Mouse (Mus musculus) gastrocnemius, adult 2 months (tissue): ENCODE measurements around the gene Rasgef1b. TPM values are rescaled to one million over a fixed set of nuclear protein-coding genes. Genes with fewer than 3 reads are reported as not detected.
"Not testable (repeated sequence)": the region's sequence is repeated elsewhere in the genome, so short reads cannot be mapped to it uniquely, and the experiment has no call there.

ENCODE experiments used
- DNase-seq: peaks from one replicate; pipeline ENCODE4 v3.0.0; 2022
- H3K27ac ChIP-seq: fragments of 200-600 bp; 2 replicates; pipeline ENCODE4 v1.8.1; 2022; ENCODE audit warnings: mild to moderate bottlenecking
- H3K4me3 ChIP-seq: fragments of 200-600 bp; 2 replicates; pipeline ENCODE4 v1.8.1; 2022; ENCODE audit warnings: mild to moderate bottlenecking, moderate library complexity
- CTCF ChIP-seq: fragments of 200-600 bp; IDR thresholded peaks from 2 replicates; pipeline ENCODE4 v1.8.1; 2022; ENCODE audit warnings: antibody characterized with exemption, mild to moderate bottlenecking, moderate library complexity
- intact Hi-C: fragments of 180-260 bp; cut with DNase I; formaldehyde crosslinking; loops from one replicate; pipeline ENCODE4 v1.15.1; 2025
- total RNA-seq, 2 experiments: library from RNA; stranded (reverse); gene quantifications; 2 replicates each; pipeline ENCODE4 v1.2.3; 2021

Gene Rasgef1b
- total RNA-seq, 2 experiments from 2014 or later, result 0.26 to 0.47 TPM

DNA sequence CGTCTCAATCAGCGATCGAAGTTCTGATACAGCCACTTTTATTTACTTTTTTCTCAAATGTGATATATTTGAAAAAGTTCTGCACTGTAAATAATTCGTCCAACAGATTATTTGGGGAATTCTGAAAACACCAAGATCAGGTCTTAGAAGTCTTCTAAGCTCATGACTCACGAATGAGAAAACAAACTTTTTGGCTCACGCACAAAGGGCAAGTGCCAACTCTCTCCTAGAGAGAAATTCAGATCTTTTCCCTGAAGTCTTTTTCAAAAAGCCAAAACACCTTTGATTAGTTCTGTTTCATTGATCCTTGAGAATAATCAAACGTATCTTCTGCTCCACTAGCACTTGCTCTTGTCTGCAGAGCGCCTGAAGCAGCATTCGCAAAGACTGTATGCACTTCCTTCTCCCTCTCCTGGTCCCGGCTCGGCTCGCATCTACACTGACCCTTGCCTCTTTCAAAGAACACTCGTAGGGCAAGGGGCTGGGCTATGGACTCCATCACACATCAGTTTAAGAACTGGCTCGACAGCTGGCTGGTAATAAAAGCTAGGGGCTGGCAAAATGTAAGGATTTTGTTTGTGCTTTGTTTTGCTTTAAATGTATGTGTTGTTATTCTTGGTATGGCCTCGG is 504.9 kb downstream of the Rasgef1b start:
- DNase-seq, result peak; percentile 29
- TF ChIP-seq CTCF, result no peak
- no peak overlapping the region for H3K4me3 ChIP-seq
- no peak overlapping the region for H3K27ac ChIP-seq
- intact Hi-C loops, result no loop called here

DNA sequence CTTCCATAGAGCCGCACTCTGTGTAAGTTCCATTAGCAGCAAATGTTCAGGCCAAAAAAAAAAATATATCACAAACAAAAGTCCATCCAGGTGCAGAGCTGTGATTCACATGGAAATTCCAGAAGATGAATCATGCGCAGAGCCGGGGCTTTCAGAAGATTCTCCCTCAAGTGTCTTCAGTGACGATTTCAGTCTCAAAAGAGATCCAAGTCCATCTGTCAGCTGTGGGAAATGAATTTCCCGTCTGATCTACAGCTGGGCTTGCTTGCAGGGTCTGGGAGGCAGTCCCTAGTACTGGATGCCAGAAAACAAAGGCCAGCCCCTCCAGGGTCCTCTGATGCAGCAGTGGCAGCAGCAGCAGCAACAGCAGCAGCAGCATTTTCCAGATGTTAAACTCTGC is 510.5 kb downstream of the Rasgef1b start:
- peak; percentile 46 for DNase-seq
- Histone ChIP-seq H3K27ac (peak overlapping the region; percentile 48; the same call in 1 of the 2 replicates), H3K4me3 (no peak overlapping the region)
- TF ChIP-seq CTCF, result no peak
- intact Hi-C loops, result no loop called here

DNA sequence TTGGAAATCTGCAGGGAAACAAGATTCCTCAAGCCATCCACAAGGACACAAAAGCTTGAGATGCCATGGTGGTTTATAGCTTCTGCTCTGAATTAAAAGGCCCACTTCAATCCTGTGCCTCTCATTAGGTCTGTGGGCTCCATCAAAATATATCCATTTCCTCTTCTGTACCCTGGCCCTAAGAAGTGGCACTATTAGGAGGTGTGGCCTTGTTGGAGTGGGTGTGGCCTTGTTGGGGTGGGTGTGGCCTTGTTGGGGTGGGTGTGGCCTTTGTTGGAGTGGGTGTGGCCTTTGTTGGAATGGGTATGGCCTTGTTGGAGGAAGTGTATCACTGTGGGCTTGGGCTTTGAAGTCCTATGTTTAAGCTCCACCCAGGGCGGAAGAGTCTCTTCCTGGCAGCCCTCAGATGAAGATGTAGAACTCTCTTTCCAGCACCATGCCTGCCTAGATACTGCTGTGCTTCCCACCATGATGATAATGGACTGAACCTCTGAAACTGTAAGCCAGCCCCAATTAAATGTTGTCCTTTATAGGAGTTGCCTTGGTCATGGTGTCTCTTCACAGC is 512.2 kb downstream of the Rasgef1b start:
- intact Hi-C loops, H3K27ac ChIP-seq, DNase-seq, H3K4me3 ChIP-seq: not testable (repeated sequence)

DNA sequence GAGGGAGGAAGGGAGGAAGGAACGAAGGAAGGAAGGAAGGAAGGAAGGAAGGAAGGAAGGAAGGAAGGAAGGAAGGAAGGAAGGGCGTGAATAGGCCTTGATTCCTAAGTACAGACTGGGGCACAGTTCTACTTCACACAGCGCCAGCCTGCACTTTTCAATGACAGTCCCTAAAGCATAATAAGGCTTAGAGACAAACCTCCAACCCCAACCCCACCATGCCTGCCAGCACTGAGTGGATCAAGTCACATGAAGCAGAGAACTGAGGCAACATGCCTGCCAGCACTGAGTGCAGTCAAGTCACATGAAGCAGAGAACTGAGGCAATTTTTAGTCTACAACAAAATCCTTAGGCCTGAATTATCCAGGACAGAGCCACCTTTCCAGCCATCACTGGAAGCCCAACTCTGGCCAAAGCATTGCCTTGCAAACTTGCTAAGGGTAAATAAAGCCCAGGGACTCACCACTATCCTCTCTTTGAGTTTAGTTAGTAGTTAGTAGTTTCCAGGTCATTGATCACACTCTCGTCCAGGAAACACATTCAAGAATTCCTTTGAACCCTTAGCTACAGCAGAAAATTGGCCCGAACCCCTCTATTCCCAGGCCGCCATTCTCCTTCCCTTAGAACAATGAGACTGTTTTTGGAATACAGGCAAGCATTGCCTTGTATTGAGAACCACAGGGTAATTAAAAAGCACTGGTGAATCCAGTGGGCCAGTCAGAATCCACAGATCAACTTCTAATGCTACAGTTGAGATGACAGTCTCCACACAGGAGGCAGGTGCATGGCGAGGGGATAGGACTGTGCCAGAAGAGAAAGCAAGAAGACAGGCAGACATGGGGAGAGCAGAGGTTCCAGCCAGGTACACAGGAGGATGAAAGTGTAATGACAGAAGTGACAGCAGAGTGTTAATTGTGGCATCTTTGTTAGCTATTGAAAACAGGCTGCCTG is 513.4 kb downstream of the Rasgef1b start:
- TF ChIP-seq CTCF, result no peak
- Histone ChIP-seq H3K4me3 (no peak overlapping the region), H3K27ac (no peak overlapping the region)
- intact Hi-C loops, result no loop called here
- no peak for DNase-seq

DNA sequence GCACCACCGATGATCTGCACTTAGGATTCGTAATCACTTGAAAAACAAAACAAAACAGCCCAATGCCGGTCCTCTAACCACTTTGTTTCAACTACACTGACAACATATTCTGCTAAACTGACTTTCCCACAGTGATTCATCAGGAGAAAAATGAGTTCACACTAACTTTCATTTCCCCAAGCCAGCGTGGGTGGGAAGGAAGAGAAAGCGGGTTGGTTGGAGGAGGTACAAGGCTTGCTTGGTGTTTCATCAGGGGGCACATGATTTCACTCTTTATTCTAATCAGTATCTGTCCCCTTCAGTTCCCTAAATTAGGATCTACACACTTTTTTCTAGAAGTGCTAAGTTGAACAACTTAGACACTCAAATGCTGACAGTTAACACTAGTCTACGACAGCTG is 514.5 kb downstream of the Rasgef1b start:
- no peak overlapping the region for H3K27ac ChIP-seq
- no peak for TF ChIP-seq CTCF
- no peak for DNase-seq
- intact Hi-C loops, result no loop called here
- H3K4me3 ChIP-seq, result no peak overlapping the region

DNA sequence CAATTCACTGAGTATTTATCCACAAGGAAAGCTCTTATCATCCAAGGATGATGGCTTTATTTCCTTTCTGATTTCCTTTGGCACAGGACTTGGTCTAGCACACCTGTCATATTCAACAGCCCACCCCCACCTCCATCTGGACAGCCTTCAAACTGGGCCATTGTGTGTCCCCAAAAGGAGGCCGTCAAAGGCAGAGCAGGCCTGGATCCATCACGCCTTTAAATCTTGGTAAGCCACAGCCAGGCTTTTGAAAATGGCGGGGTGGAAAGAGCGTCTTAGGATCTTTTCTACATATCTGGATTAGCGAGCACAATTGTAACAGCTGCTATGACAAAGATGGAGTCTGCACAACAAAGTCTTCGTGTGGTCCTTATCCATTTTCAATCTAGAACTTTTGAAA is 515.7 kb downstream of the Rasgef1b start:
- no peak overlapping the region for H3K4me3 ChIP-seq
- intact Hi-C loops, result no loop called here
- no peak for DNase-seq
- no peak overlapping the region for H3K27ac ChIP-seq
- TF ChIP-seq CTCF, result no peak

DNA sequence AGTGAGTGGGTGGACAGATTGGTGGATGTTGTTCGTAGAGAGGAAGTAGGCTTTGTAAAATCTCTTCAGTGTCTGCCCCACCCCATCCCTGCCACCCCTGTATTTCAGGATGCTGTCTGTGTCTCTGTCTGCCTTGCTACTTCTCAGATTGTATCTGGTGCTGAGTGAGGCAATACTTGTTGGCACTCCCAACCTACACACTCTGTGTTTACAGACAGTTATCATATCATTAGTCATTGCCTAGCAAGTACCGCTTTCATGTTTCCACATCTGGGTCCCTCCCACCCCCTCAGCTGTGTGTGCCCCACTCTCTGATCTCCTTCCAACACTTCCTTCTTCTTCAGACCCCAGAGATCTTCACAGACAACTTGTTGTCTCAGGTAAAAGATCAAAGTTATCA is 525.4 kb downstream of the Rasgef1b start:
- Histone ChIP-seq H3K4me3 (no peak overlapping the region), H3K27ac (no peak overlapping the region)
- TF ChIP-seq CTCF, result no peak
- intact Hi-C loops, result loop anchor here (5.0 kb wide), 2 partner anchors 374 to 694 kb away; no protein-coding TSS in a partner anchor
- no peak for DNase-seq

DNA sequence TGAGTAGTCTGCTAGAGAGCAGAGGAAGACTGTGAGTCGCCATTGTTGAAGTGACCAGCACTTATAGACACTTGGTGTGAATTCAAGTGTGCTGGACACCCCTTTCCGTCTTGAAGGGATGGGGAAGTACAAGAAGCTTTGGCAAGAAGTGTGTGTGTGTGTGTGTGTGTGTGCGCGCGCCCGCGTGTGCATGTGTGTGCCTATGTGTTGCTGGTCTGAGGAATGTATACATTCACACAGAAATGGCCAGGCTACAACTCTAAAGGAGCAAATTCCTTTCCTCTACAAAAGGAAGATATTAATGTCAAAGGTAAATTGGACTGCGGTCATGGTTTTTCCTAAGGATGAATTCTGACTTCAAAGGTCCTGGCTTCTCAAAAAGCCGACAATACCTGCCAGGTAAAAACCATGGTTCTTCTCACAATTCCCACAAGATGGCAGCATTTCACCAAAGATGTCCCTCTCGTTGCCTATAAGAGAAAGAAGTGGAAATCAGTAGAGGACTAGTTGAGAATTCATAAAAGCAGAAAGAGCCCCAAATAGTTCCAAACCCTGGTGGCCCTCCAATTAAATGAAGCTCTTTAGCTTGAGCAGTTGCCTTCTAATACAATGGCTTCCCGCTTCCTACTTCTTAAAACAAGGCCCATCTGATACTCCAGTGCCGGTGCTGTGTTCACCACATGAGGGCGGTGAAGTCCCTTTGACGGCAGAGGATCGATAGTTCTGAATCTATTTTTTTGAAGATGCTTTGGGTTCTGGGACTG is 526.6 kb downstream of the Rasgef1b start:
- H3K27ac ChIP-seq, result no peak overlapping the region
- peak; percentile 26 for DNase-seq
- intact Hi-C loops, result loop anchor here (5.0 kb wide), 2 partner anchors 375 to 695 kb away; no protein-coding TSS in a partner anchor
- TF ChIP-seq CTCF, result peak; percentile 68
- H3K4me3 ChIP-seq, result peak overlapping the region; percentile 51

DNA sequence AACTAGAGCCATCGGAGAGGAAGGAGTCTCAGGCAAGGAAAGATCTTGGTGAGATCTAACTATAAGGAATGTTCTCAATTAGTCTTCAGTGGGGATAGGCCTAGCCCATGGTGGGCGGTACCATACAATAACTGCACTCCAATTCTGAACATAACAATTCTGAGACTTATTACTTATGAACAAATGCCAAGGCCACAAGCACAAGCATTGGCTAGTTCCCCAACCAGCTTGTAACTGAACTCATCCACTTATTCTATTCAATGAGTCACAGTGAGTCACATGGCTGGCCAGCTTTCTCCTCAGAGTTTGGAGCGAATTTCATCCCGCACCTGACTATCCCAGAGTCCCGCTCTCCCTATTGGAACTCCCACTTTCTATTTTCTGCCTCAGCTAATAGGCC is 533.4 kb downstream of the Rasgef1b start:
- intact Hi-C loops, result no loop called here

DNA sequence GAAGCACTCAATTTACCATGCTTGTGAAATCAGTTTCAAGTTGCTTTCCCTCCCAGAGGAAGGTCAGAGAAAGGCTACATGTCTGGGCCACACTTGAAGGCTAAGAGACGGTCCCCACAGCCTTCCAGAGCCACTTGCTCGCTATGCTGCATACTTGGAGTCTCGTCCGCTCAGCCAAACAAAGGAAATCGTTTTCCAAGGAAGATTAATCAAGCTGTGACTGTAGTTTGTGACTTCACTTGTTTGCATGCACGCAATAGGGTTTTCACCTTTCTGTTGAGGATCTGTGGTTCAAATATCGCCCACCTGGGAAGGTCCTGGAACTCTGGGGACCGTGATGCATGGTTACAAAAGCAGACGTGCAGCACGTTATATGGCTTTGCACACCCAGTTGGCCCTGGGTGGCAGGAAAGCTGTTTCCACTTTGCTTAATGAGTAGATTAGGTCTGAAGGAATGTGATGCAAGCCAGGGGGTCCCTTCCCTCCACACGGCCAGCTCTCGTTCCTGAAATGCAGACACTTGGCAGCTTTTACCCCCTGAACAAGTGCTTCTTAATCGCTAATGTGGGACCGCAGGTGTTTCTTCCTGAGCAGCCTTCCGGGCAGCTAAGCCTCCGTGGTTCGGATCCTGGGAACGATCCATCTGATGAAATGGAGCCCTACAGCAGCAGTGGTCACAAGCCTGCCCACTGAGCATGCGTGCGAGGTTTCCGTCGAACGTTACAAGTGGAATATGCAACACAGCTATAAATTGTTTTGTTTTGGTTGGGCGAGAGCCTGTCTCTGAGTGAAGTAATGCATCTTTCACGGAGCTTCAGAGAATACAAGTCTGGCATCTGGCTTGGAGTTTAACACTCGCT is 537.7 kb downstream of the Rasgef1b start:
- intact Hi-C loops, result no loop called here
- DNase-seq, result peak; percentile 21
- no peak for TF ChIP-seq CTCF
- Histone ChIP-seq H3K27ac (no peak overlapping the region), H3K4me3 (peak overlapping the region; percentile 38)

More for the DNA sequence above, 533.4 kb downstream of the Rasgef1b start:
- no peak overlapping the region for H3K4me3 ChIP-seq
- no peak for TF ChIP-seq CTCF
- H3K27ac ChIP-seq, result no peak overlapping the region
- DNase-seq, result no peak

DNA sequence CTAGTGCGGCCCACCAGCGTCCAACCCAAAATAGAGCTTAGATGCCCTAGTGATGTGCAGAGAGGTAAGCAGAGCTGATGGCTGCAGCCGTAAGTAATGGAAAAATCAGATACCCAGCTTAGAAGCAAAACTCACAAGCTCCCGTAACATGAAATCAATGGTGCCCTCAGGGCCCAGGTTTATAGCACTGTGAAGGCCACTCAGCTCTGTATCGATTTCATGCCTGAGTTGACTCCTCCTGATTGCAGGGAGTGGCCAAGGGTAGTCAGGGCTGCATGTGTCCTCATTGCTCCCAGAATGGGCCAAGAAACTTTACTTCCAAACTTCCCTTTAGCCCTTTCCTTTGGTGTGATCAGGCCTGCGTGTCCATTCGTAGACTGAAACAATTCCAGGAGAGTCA is 545.2 kb downstream of the Rasgef1b start:
- H3K27ac ChIP-seq, result no peak overlapping the region
- intact Hi-C loops, result no loop called here
- no peak for TF ChIP-seq CTCF
- DNase-seq, result no peak
- H3K4me3 ChIP-seq, result no peak overlapping the region
